Mouse (Mus musculus) liver, embryonic 14.5 days (tissue): ENCODE data around the gene Gm10721. TPM values are rescaled to one million over a fixed set of nuclear protein-coding genes. Genes with fewer than 3 reads are reported as not detected.

Experiments
- microRNA-seq: library from miRNA; unstranded; fragments of <30 nt; microRNA quantifications from one replicate; pipeline ENCODE4, GENCODE M21; 2016
- polyA plus RNA-seq, 2 experiments: library from polyadenylated mRNA; depleted of rRNA in 1 of 2; stranded (reverse) in 1 of 2; unstranded in 1 of 2; fragments of >200 nt; fragmentation: Nextera tagmentation in 1 of 2; extraction: Ambion mirVana in 1 of 2; gene quantifications; 2 replicates each; pipeline versions ENCODE4 v1.2.1 to v1.2.3; 2012 to 2014

The Gm10721 gene
- polyA plus RNA-seq, 2 experiments: not detected

Small RNAs within 50 kb of the gene (microRNA-seq; reads per million reads assigned to microRNA genes)
- gene Mir101c: not detected

Other genes starting within 250 kb of the Gm10721 start
- gene Gm10722, start 12.2 kb upstream of the Gm10721 start, polyA plus RNA-seq (2012; rRNA removed): not detected in 2 replicates
- not detected in 2 replicates for gene Gm10722, start 12.2 kb upstream of the Gm10721 start, polyA plus RNA-seq (2014; fragmentation: Nextera tagmentation; extraction: Ambion mirVana)
- not detected in 2 replicates for gene Gm11168, start 9.8 kb upstream of the Gm10721 start, polyA plus RNA-seq (2012; rRNA removed)
- gene Gm11168, start 9.8 kb upstream of the Gm10721 start, polyA plus RNA-seq (2014; fragmentation: Nextera tagmentation; extraction: Ambion mirVana): not detected in 2 replicates
- gene Gm10720, start 2.5 kb downstream of the Gm10721 start, polyA plus RNA-seq (2012; rRNA removed): not detected in 2 replicates
- gene Gm10720, start 2.5 kb downstream of the Gm10721 start, polyA plus RNA-seq (2014; fragmentation: Nextera tagmentation; extraction: Ambion mirVana): not detected in 2 replicates
- not detected in 2 replicates for gene Gm10719, start 4.3 kb downstream of the Gm10721 start, polyA plus RNA-seq (2012; rRNA removed)
- gene Gm10719, start 4.3 kb downstream of the Gm10721 start, polyA plus RNA-seq (2014; fragmentation: Nextera tagmentation; extraction: Ambion mirVana): not detected in 2 replicates
- gene Gm10718, start 10.4 kb downstream of the Gm10721 start, polyA plus RNA-seq (2012; rRNA removed): not detected in 2 replicates
- not detected in 2 replicates for gene Gm10718, start 10.4 kb downstream of the Gm10721 start, polyA plus RNA-seq (2014; fragmentation: Nextera tagmentation; extraction: Ambion mirVana)
- gene Gm10717, start 12.3 kb downstream of the Gm10721 start, polyA plus RNA-seq (2012; rRNA removed): not detected in 2 replicates
- gene Gm10717, start 12.3 kb downstream of the Gm10721 start, polyA plus RNA-seq (2014; fragmentation: Nextera tagmentation; extraction: Ambion mirVana): not detected in 2 replicates
- not detected in 2 replicates for gene Gm17535, start 21.5 kb downstream of the Gm10721 start, polyA plus RNA-seq (2012; rRNA removed)
- gene Gm17535, start 21.5 kb downstream of the Gm10721 start, polyA plus RNA-seq (2014; fragmentation: Nextera tagmentation; extraction: Ambion mirVana): not detected in 2 replicates
- not detected in 2 replicates for gene Gm10715, start 23.7 kb downstream of the Gm10721 start, polyA plus RNA-seq (2012; rRNA removed)
- gene Gm10715, start 23.7 kb downstream of the Gm10721 start, polyA plus RNA-seq (2014; fragmentation: Nextera tagmentation; extraction: Ambion mirVana): not detected in 2 replicates